Mouse (Mus musculus) midbrain, embryonic 14.5 days (tissue): Measurements from ENCODE around the gene 4931406P16Rik. TPM values are rescaled to one million over a fixed set of nuclear protein-coding genes. Genes with fewer than 3 reads are reported as not detected.

Experiments
- ATAC-seq: fragments of 200-750 bp; cut with Nextera tagmentation; 2 replicates; pipeline ENCODE4 v1.8.0; 2017; ENCODE audit warnings: moderate number of reproducible peaks, moderate library complexity; ENCODE audit not compliant: low FRiP score, low TSS enrichment
- DNase-seq: peaks from one replicate; pipeline ENCODE4 v3.0.0-alpha.2; 2015
- H3K27ac ChIP-seq: fragments of 300-500 bp; sonication (generic); replicated peaks from 2 replicates; pipeline ENCODE4 v1.5.1; 2014; ENCODE audit warnings: mild to moderate bottlenecking, low read depth, low read length, moderate library complexity
- H3K27me3 ChIP-seq: fragments of 300-500 bp; sonication (generic); 2 replicates; pipeline ENCODE4 v1.6.1; 2014; ENCODE audit warnings: low read length, control low read depth, mixed read lengths; ENCODE audit not compliant: control insufficient read depth, insufficient read depth
- H3K36me3 ChIP-seq: fragments of 300-500 bp; sonication (generic); 2 replicates; pipeline ENCODE4 v1.6.1; 2014; ENCODE audit warnings: low read length, control low read depth; ENCODE audit not compliant: control insufficient read depth, insufficient read depth
- H3K4me1 ChIP-seq: fragments of 300-500 bp; sonication (generic); 2 replicates; pipeline ENCODE4 v1.6.1; 2014; ENCODE audit warnings: mild to moderate bottlenecking, antibody characterized with exemption, low read length, control low read depth; ENCODE audit not compliant: control insufficient read depth, insufficient read depth
- H3K4me2 ChIP-seq: fragments of 300-500 bp; sonication (generic); 2 replicates; pipeline ENCODE4 v1.6.1; 2014; ENCODE audit warnings: mild to moderate bottlenecking, low read length, moderate library complexity
- H3K4me3 ChIP-seq: fragments of 300-500 bp; sonication (generic); replicated peaks from 2 replicates; pipeline ENCODE4 v1.5.1; 2014; ENCODE audit warnings: low read depth, low read length
- H3K9ac ChIP-seq: fragments of 300-500 bp; sonication (generic); replicated peaks from 2 replicates; pipeline ENCODE4 v1.6.1; 2014; ENCODE audit warnings: mild to moderate bottlenecking, low read length, moderate library complexity
- H3K9me3 ChIP-seq: fragments of 300-500 bp; sonication (generic); 2 replicates; pipeline ENCODE4 v1.6.1; 2016; ENCODE audit warnings: low read length, control low read depth, mixed read lengths; ENCODE audit not compliant: control insufficient read depth
- WGBS: fragments of 180-500 bp; shearing (Covaris S2); extraction: QIAGEN DNeasy Blood & Tissue Kit; methylation state at CpG from one replicate; pipeline ENCODE4 v1.1.7; 2014; 5-methylcytosine and 5-hydroxymethylcytosine counted together
- polyA plus RNA-seq: library from polyadenylated mRNA; unstranded; fragments of >200 nt; fragmentation: Nextera tagmentation; extraction: Ambion mirVana; gene quantifications from 2 replicates; pipeline ENCODE4 v1.2.1, GENCODE M21; 2014

4931406P16Rik gene
- polyA plus RNA-seq, 1 experiment from 2014 or later = 40.6 TPM

DNA sequence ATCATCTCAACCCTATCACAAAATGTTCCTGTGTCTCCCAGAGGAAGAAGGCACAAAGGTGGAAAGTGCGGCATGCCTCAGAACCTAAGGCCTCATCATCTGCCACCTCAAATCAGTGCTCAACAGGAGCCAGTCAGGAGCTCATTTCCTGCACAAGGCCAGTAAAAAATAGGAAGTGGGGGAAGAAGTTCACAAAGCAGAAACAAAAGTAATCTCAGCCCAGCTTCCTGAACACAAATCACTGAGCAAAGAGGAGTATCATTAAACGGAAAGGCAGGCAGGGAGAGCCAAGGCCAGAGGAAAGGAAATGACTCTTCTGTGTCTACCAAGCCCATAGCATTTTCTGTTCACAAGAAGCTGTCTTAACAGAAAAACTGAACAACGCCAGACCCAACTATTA lies 11.4 kb downstream of the 4931406P16Rik start:
- DNase-seq = no peak

DNA sequence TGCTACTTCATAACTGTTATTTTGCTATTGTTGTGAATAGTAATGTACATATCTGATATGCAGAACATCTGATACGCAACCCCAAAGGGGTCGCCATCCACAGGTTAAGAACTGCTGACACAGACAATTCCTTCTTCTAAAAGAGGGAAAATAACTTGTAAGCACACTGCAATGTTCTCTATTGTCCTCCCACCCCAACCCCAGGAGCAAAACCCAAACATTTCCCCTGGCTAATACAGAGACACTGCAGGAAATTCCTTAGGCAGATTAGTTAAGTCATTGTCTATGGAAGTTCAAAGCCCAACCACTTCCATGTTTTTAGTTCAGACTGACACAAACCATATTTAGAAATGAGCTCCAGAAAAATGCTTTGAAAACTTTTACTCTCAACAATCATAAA lies 14.5 kb downstream of the 4931406P16Rik start:
- Histone ChIP-seq H3K36me3 (no peaks in the 10 kb centered on the region), H3K4me1 (no peaks in the 10 kb centered on the region), H3K27ac (no peak overlapping the region), H3K4me3 (no peak overlapping the region), H3K27me3 (no peaks in the 10 kb centered on the region), H3K9me3 (no peaks in the 10 kb centered on the region), H3K4me2 (no peak overlapping the region), H3K9ac (no peak overlapping the region)
- 93% methylated on average over 2 of the region's 2 CpGs for WGBS
- DNase-seq (no peak), ATAC-seq (no peak)

More for the DNA sequence above, 11.4 kb downstream of the 4931406P16Rik start:
- H3K4me1 ChIP-seq = no peaks in the 10 kb centered on the region
- no peaks in the 10 kb centered on the region for H3K9me3 ChIP-seq
- no peaks in the 10 kb centered on the region for H3K36me3 ChIP-seq
- H3K27ac ChIP-seq = no peak overlapping the region
- H3K4me3 ChIP-seq = no peak overlapping the region
- 96% methylated on average over 3 of the region's 3 CpGs for WGBS
- H3K27me3 ChIP-seq = no peaks in the 10 kb centered on the region
- no peak overlapping the region for H3K4me2 ChIP-seq
- H3K9ac ChIP-seq = no peak overlapping the region
- no peak for ATAC-seq

DNA sequence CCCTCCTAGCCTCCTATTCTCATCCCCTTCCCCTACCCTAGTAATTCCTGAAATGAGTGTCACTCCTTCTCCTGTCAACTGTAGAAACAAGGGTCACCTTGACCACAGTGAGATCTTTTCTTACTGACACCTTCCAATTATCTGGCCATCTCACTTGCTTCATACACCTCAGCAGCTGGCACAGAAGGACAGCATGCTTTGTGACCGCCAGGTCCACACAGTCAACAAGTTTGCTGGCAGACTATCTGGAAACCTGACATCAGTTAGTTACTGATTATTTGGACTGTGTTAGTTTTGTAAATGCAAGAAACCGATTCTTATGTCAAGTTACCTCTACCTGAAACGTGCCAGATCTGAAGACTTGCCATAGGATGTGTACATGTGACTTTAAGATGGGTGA lies 17.2 kb downstream of the 4931406P16Rik start:
- DNase-seq = no peak
- no peak overlapping the region for H3K9ac ChIP-seq
- no peak overlapping the region for H3K4me2 ChIP-seq
- no peak for ATAC-seq
- WGBS = 93% methylated on average over 3 of the region's 3 CpGs
- H3K36me3 ChIP-seq = no peaks in the 10 kb centered on the region
- H3K4me1 ChIP-seq = no peaks in the 10 kb centered on the region
- no peak overlapping the region for H3K27ac ChIP-seq
- no peaks in the 10 kb centered on the region for H3K9me3 ChIP-seq
- H3K27me3 ChIP-seq = no peaks in the 10 kb centered on the region
- H3K4me3 ChIP-seq = no peak overlapping the region

DNA sequence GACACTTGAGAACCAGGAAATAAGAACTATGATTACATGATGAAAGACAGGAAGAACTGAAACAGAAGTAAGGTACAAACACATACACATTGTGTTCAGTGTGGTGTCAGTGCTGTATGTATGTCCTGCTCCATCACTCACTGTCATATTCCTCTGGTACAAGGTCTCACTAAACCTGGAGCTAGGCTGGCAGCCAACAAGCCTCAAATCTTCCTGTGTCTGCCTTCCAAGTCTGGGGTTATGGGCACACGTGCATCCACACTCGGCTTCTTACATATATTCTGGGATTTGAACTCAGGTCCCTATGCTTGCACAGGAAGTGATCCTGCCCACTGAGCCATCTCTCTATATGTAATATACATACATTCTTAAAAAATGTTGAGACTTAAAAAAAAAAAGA lies 20.7 kb downstream of the 4931406P16Rik start:
- 94% methylated on average over 2 of the region's 2 CpGs for WGBS
- H3K27ac ChIP-seq = no peak overlapping the region
- H3K4me1 ChIP-seq = no peaks in the 10 kb centered on the region
- H3K9ac ChIP-seq = no peak overlapping the region
- no peaks in the 10 kb centered on the region for H3K27me3 ChIP-seq
- ATAC-seq (no peak), DNase-seq (no peak)
- no peaks in the 10 kb centered on the region for H3K36me3 ChIP-seq
- no peaks in the 10 kb centered on the region for H3K9me3 ChIP-seq
- H3K4me2 ChIP-seq = no peak overlapping the region
- H3K4me3 ChIP-seq = no peak overlapping the region

DNA sequence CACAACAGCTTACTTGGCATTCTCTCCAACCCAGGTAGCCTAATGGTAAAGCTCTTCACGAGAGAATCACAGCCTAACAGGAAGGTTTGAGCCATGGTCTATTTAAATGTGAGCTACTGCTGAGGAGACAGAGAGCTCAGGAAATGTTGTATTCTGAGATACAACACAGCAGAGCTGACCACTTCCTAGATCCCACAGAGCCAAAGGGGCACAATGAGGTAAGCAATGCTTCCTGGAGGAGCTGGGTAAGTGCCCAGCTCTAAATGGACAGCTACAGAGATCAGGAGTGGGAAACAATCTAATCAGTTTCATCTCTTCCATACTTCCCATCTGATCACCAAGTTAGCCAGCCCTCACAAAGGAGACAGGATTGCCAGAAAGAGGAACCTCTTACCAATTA lies 22.1 kb downstream of the 4931406P16Rik start:
- ATAC-seq (no peak), DNase-seq (no peak)
- H3K9me3 ChIP-seq = no peaks in the 10 kb centered on the region
- H3K4me1 ChIP-seq = no peaks in the 10 kb centered on the region
- H3K4me2 ChIP-seq = no peak overlapping the region
- no peak overlapping the region for H3K9ac ChIP-seq
- no peaks in the 10 kb centered on the region for H3K27me3 ChIP-seq
- 92% methylated on average over 1 of the region's 1 CpGs for WGBS
- H3K4me3 ChIP-seq = no peak overlapping the region
- H3K36me3 ChIP-seq = no peaks in the 10 kb centered on the region
- 0 out of 2 replicates have a peak overlapping the region, but pooled peaks have one; percentile 13 for H3K27ac ChIP-seq

DNA sequence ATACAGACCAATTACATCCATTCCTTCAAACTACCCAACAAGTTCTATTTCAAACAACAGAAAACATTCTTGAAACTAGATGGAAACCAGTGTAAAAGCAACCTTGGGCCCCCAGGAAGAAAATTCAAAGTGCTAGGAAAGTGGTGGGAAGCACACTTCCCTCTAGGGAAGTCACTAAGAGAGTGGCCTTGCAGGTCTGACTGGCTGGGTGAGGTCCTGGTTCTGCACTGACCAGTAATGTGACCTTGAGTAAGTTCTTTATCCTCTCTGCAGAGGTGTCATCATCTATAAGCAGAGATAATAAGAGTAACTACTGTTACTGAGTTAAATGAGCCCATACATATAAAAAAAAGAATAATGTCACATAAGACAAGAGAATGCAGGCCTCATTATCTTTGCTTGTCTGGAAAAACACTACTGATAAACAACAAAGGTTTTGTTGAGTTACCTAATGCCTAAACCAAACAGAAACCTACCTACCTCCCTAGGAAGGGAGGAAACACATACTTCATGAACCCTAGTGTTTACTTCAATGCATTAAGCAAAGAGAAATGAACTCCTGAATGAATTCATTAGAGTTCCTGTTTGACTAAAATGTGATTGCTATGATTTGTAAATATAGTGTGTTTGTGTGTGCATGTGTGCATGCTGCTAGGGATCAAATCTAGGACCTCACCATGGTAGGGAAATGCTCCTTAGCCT lies 22.8 kb downstream of the 4931406P16Rik start:
- 0 out of 2 replicates have a peak, but pooled peaks cover 2% of the 10 kb centered on the region for H3K36me3 ChIP-seq
- DNase-seq (no peak), ATAC-seq (no peak)

DNA sequence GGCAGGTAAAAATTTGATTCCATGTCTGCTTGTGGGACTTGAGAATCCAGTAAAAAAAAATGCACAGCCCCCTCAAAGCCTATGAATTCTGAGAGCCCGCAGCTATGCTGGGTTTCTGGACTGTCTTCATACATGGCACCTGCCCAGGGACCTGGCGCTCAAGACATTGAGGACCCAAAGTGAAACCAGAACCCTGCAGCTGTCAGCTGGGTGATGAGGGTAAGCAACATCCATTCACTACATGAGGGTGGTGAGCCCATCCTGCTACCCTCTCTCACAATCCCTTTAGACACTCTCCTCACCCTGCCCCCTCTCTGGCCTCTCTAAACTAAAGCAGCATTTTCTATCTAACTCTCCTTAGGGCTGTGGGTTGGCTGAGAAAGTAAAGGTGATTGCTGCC lies 35.7 kb downstream of the 4931406P16Rik start:
- Histone ChIP-seq H3K27ac (no peak overlapping the region), H3K4me2 (no peak overlapping the region), H3K9ac (no peak overlapping the region), H3K4me3 (no peak overlapping the region), H3K4me1 (no peaks in the 10 kb centered on the region), H3K27me3 (no peaks in the 10 kb centered on the region), H3K36me3 (peaks cover 5% of the 10 kb centered on the region; the same call in 1 of the 2 replicates), H3K9me3 (no peaks in the 10 kb centered on the region)
- 97% methylated on average over 2 of the region's 2 CpGs for WGBS
- DNase-seq = no peak
- ATAC-seq = no peak

More for the DNA sequence above, 22.8 kb downstream of the 4931406P16Rik start:
- Histone ChIP-seq H3K4me2 (no peak overlapping the region), H3K9ac (no peak overlapping the region), H3K9me3 (no peaks in the 10 kb centered on the region), H3K4me3 (no peak overlapping the region), H3K27me3 (no peaks in the 10 kb centered on the region), H3K4me1 (no peaks in the 10 kb centered on the region), H3K27ac (no peak overlapping the region)

DNA sequence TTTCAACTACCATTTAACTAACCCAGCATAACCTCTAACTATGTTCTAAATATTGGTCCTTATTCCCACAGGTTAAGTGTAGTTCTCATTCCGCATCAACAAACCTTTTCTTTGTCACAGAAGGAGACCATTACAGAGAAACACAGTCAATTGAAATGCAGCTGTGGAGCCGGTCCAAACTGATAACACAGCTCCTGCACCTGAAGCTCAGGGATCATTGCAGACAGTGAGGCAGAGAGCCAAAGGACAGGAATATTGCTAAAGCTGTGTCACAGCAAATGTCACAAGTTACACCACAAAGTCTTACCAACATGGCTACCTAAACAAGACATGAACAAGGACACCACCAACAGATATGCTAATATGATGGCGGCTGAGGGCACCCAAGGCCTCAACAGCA lies 37.3 kb downstream of the 4931406P16Rik start:
- no peaks in the 10 kb centered on the region for H3K9me3 ChIP-seq
- H3K27me3 ChIP-seq = no peaks in the 10 kb centered on the region
- no peak overlapping the region for H3K4me2 ChIP-seq
- DNase-seq (no peak), ATAC-seq (no peak)
- 0 out of 2 replicates have a peak, but pooled peaks cover 4% of the 10 kb centered on the region for H3K36me3 ChIP-seq
- H3K27ac ChIP-seq = no peak overlapping the region
- H3K9ac ChIP-seq = no peak overlapping the region
- H3K4me1 ChIP-seq = no peaks in the 10 kb centered on the region
- 93% methylated on average over 3 of the region's 3 CpGs for WGBS
- H3K4me3 ChIP-seq = no peak overlapping the region

DNA sequence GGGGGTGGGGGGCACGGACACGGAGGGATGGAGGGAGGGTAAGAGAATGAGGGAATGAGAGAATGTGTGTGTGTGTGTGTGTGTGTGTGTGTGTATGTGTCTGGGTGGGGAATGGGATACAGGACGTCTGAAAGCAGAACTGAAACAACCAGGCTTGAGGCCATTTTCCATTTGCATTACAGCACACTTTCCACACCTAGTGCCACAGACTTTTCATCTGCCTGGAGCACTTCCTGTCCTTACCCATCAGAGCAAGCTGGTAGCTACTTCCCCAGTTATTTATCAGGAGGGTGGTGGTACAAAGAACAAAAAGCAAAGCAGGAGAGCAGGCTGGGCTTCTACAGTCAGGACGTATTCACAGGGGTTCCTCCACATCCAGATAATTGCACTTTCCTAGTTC lies 40.9 kb downstream of the 4931406P16Rik start:
- H3K27ac ChIP-seq = no peak overlapping the region
- no peak overlapping the region for H3K4me2 ChIP-seq
- H3K4me3 ChIP-seq = no peak overlapping the region
- 75% methylated on average over 4 of the region's 4 CpGs for WGBS
- no peak for ATAC-seq
- no peak for DNase-seq
- no peaks in the 10 kb centered on the region for H3K36me3 ChIP-seq
- H3K4me1 ChIP-seq = no peaks in the 10 kb centered on the region
- H3K9me3 ChIP-seq = no peaks in the 10 kb centered on the region
- no peak overlapping the region for H3K9ac ChIP-seq
- no peaks in the 10 kb centered on the region for H3K27me3 ChIP-seq
